Mouse (Mus musculus) brain, adult 2 months (tissue): ENCODE results near the gene Scgb1b7.
"Not testable (repeated sequence)": the region's sequence is repeated elsewhere in the genome, so short reads cannot be mapped to it uniquely, and the experiment has no call there.

Experiments used
- DNase-seq: peaks from one replicate; pipeline ENCODE4 v3.0.0; 2011; ENCODE audit warnings: low read depth, low spot score

Scgb1b7 gene

DNA sequence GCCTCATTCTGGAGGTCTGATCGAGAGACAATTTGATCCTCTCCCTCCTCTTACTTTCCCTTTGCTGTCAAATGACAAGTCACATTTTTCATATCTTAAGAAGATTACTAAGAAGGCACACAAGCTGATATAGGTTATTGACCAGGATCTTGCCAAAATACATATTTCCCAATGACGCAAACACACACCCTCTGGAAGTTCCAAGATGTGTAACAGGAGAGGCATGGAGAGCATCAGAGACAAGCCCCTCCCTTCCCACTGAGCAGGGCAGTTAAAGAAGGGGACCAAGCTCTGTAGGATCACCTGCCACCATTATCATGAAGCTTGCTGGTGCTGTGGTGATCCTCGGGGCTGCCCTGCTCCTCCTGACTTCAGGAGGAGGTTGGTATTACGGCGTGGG lies at the start of gene Scgb1b7:
Gene Scgb1b7 (plus strand): TSS at position 301 of the 400 bp plus-strand sequence.
- not testable (repeated sequence) for DNase-seq

DNA sequence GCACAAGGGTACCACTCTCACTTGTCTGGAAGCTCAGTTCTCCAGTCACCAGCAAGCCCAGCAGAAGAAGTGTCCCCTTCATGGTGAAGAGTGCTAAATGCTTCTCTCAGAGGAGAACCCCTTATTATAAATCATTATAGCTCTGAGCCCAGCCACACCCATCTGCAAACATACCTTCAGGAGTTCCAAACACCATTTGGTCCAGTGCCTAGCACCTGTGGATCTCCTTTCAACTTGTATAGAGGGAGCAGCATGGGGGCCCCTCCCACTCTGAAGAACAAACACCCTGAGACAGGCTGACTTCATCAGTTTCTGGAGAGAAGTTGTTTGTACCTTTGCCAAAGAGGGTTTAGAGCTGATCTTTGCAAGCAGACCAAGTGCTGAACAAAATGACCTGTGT lies 6.8 kb upstream of the Scgb1b7 start, which contains the start of gene Scgb2b7:
Gene Scgb2b7 (minus strand): TSS at position 101 of the 400 bp plus-strand sequence.
- not testable (repeated sequence) for DNase-seq
